Mouse (Mus musculus) neural tube, embryonic 14.5 days (tissue): ENCODE results near the gene Sall1. TPM values are rescaled to one million over a fixed set of nuclear protein-coding genes. Genes with fewer than 3 reads are reported as not detected.

Experiments used
- ATAC-seq: fragments of 200-750 bp; cut with Nextera tagmentation; 2 replicates; pipeline ENCODE4 v1.8.0; 2017; ENCODE audit warnings: low read depth, mild to moderate bottlenecking, moderate TSS enrichment, moderate library complexity
- H3K27ac ChIP-seq: fragments of 300-500 bp; sonication (generic); 2 replicates; pipeline ENCODE4 v1.5.1; 2014; ENCODE audit warnings: low read depth, mild to moderate bottlenecking, control low read depth, low read length, moderate library complexity, mixed read lengths
- H3K27me3 ChIP-seq: fragments of 300-500 bp; sonication (generic); 2 replicates; pipeline ENCODE4 v1.6.1; 2014; ENCODE audit warnings: low read length; ENCODE audit not compliant: control insufficient read depth, insufficient read depth
- H3K36me3 ChIP-seq: fragments of 300-500 bp; sonication (generic); 2 replicates; pipeline ENCODE4 v1.6.1; 2014; ENCODE audit warnings: low read length, mixed read lengths; ENCODE audit not compliant: control insufficient read depth, insufficient read depth
- H3K4me1 ChIP-seq: fragments of 300-500 bp; sonication (generic); 2 replicates; pipeline ENCODE4 v1.6.1; 2014; ENCODE audit warnings: low read length; ENCODE audit not compliant: control insufficient read depth, insufficient read depth
- H3K4me2 ChIP-seq: fragments of 300-500 bp; sonication (generic); 2 replicates; pipeline ENCODE4 v1.6.1; 2014; ENCODE audit warnings: mild to moderate bottlenecking, low read depth, low read length, control low read depth
- H3K4me3 ChIP-seq: fragments of 300-500 bp; sonication (generic); 2 replicates; pipeline ENCODE4 v1.5.1; 2014; ENCODE audit warnings: low read depth, low read length, control low read depth, mixed read lengths
- H3K9ac ChIP-seq: fragments of 300-500 bp; sonication (generic); replicated peaks from 2 replicates; pipeline ENCODE4 v1.6.1; 2014; ENCODE audit warnings: low read depth, mild to moderate bottlenecking, control low read depth, low read length, mixed read lengths
- H3K9me3 ChIP-seq: fragments of 300-500 bp; sonication (generic); 2 replicates; pipeline ENCODE4 v1.6.1; 2016; ENCODE audit warnings: low read length; ENCODE audit not compliant: control insufficient read depth
- WGBS: fragments of 180-500 bp; shearing (Covaris S2); extraction: QIAGEN DNeasy Blood & Tissue Kit; methylation state at CpG from one replicate; pipeline ENCODE4 v1.1.7; 2014; 5-methylcytosine and 5-hydroxymethylcytosine counted together
- microRNA-seq: library from miRNA; unstranded; fragments of <30 nt; microRNA quantifications from one replicate; pipeline ENCODE4, GENCODE M21; 2016
- polyA plus RNA-seq: library from polyadenylated mRNA; unstranded; fragments of >200 nt; fragmentation: Nextera tagmentation; extraction: Ambion mirVana; gene quantifications from 2 replicates; pipeline ENCODE4 v1.2.1, GENCODE M21; 2014

Gene Sall1
- polyA plus RNA-seq, 1 experiment from 2014 or later: 17.7 TPM

DNA sequence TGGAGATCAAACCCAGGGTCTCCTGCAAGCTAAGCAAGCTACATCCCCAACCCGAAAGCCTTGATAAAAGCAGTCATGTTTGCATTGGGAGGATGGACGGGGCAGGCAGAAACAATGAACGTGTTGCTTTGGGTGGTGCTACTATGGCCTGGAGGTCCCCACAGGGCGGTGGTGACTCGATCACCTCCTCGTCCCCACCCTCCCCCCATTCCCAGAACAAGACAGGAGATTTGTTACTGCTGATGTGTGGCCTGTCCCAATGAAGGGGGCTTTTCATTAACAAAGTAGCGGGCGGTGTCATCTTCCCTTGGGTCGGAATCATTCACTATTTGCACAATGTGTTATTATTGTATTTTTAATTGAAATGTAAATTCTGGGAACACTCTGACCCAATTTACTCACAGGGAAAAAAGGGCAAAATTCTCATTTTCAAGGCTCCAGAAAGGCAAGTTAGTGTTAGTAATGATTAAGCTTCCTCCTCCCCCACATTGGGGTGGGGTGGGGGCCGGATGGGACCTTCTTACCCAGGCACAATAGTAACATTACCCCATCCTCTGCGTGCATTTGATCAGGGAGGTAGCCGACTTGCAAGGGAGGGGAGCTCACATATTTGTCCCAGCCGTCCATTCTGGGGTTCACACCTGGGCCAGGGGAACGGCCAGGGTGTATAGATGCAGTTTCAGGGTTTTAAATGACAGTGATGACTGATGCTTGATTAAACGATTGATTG is 52.0 kb downstream of the Sall1 start:
- H3K4me1 ChIP-seq: no peaks in the 10 kb centered on the region
- WGBS: 55% methylated on average over 15 of the region's 15 CpGs
- H3K9me3 ChIP-seq: no peaks in the 10 kb centered on the region
- no peak overlapping the region for H3K4me3 ChIP-seq
- no peak for ATAC-seq
- H3K27me3 ChIP-seq: no peaks in the 10 kb centered on the region
- H3K4me2 ChIP-seq: no peak overlapping the region
- H3K36me3 ChIP-seq: no peaks in the 10 kb centered on the region
- H3K27ac ChIP-seq: no peak overlapping the region
- no peak overlapping the region for H3K9ac ChIP-seq

DNA sequence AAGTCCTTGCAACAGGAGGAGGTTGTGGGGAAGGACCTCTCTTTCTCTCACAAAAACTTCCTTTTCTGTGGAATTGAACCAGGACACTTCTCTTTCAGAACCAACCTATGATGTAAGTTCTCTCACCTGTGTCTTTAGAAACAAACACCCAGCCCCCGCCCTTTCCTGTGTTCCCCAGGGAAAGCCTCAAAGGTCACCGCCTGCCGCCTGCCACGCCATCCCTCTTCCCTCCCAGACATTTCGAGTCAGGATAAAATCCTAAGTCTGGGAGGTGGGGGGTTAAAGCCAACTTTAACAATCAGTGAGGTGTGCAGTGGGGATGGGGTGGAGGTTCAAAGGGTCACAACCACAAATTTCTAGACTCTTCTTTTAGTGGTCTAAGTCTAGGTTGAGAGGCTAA is 52.8 kb downstream of the Sall1 start:
- ATAC-seq: no peak
- no peaks in the 10 kb centered on the region for H3K9me3 ChIP-seq
- H3K27me3 ChIP-seq: no peaks in the 10 kb centered on the region
- no peaks in the 10 kb centered on the region for H3K4me1 ChIP-seq
- H3K4me3 ChIP-seq: no peak overlapping the region
- H3K4me2 ChIP-seq: no peak overlapping the region
- 85% methylated on average over 5 of the region's 5 CpGs for WGBS
- no peaks in the 10 kb centered on the region for H3K36me3 ChIP-seq
- H3K9ac ChIP-seq: no peak overlapping the region
- no peak overlapping the region for H3K27ac ChIP-seq

DNA sequence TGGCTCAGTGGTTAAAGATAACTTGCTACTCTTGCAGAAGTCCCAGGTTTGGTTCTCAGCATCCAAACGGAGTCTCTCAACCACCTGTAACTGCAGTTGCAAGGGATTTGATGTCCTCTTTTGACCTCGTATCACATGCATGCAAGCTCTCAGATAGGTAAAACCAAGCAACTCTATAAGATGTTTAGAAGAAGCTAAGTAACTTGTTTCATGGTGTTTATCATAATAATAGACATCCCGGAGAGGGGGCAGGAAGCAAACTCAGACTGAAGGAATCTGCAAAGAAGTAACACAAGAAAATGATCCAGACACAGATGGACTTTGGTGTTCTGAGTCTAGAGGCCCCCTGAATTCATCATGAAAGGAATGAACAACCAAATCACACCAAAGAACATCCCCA is 55.0 kb downstream of the Sall1 start:
- Histone ChIP-seq H3K9me3 (no peaks in the 10 kb centered on the region), H3K9ac (no peak overlapping the region), H3K4me3 (no peak overlapping the region), H3K4me1 (no peaks in the 10 kb centered on the region), H3K27ac (no peak overlapping the region), H3K4me2 (no peak overlapping the region), H3K27me3 (no peaks in the 10 kb centered on the region), H3K36me3 (no peaks in the 10 kb centered on the region)
- no peak for ATAC-seq
- WGBS: 84% methylated on average over 3 of the region's 3 CpGs

DNA sequence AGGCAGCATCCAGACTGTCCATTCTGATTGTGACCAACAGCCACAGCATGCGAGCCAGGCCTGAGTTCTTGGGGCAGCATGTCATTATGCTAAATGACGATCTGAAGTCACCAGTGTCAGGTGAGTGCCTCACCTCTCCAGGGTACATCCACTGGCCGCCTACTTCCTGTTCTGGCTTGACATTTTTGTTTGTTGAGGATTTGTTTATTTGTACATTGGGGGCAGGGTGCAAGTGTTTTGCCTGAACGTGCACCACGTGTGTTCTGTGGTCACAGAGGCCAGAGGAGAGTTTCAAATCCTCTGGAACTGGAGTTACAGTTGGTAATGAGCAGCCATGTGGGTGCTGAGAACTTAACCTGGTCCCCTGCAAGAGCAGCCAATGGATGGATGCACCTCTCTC is 60.5 kb downstream of the Sall1 start:
- Histone ChIP-seq H3K9me3 (no peaks in the 10 kb centered on the region), H3K36me3 (no peaks in the 10 kb centered on the region), H3K4me3 (no peak overlapping the region), H3K4me2 (no peak overlapping the region), H3K9ac (no peak overlapping the region), H3K27me3 (no peaks in the 10 kb centered on the region), H3K27ac (no peak overlapping the region), H3K4me1 (no peaks in the 10 kb centered on the region)
- no peak for ATAC-seq
- WGBS: 83% methylated on average over 5 of the region's 5 CpGs

Small RNA genes within 50 kb of the gene (microRNA-seq; reads per million reads assigned to microRNA genes)
- not detected for gene Mir8110
